Mouse (Mus musculus): ENCODE measurements at regions not wholly inside any gene's neighbourhood (a gene's known extent, or its start where the extent isn't known, plus 50 kb on each side); places are given as distances from the start of the nearest gene placed in this dataset.
"Not testable (repeated sequence)": the region's sequence is repeated elsewhere in the genome, so short reads cannot be mapped to it uniquely, and the experiment has no call there.

DNA sequence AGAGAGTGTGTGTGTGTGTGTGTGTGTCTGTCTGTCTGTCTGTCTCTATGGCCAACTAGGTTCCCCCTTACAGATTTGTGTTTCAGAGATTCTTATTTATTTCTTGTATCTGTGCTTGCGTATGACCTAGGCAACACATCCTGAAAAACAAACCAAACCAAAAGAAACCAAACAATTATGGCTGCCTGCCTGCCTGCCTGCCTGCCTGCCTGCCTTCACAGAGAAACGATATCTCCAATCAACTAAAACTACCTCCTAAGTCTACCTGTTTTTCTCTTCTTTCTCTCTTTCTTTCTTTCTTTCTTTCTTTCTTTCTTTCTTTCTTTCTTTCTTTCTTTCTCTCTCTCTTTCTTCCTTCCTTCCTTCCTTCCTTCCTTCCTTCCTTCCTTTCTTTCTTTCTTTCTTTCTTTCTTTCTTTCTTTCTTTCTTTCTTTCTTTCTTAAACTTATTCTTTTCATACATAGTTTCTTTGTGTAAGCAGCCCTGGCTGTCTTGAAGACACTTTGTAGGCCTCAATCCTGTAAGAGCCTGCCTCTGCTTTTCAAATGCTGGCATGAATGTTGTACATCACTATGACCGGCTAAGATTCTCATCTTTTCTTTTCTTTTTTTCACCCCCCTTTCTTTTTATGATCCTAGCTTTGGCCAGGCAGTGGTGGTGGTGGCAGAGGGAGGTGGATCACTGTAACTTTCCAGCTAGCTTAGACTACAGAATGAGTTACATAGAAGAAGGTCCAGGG is 59.7 kb upstream of the Gm14496 start:
- TF ChIP-seq CTCF, EP300 (IDR thresholded peaks at IDR 0.05; ENCODE audit: low read depth): not testable (repeated sequence)
